Mouse (Mus musculus) gastrocnemius, postnatal 10 days (tissue): Measurements from ENCODE around the gene Tspan7. TPM values are rescaled to one million over a fixed set of nuclear protein-coding genes. Genes with fewer than 3 reads are reported as not detected.

Source experiments
- DNase-seq: peaks from one replicate; pipeline ENCODE4 v3.0.0; 2021; ENCODE audit warnings: mixed read lengths
- long read RNA-seq, 2 experiments: library from polyadenylated mRNA; stranded (forward); transcript quantifications; one replicate each; pipeline ENCODE4 v2.0.0; 2021
- total RNA-seq, 2 experiments: library from RNA; stranded (reverse); gene quantifications; 2 replicates each; pipeline ENCODE4 v1.2.3; 2021

Gene Tspan7
- total RNA-seq = 100 to 1,000 TPM; 198 to 215 TPM
- long read RNA-seq, experiment 1, transcript Tspan7-201 (8 exons, 1,733 nt) = major isoform, 193 of 228 reads
- long read RNA-seq, experiment 1, partial matches to known transcripts = 33 of 228 reads
- long read RNA-seq, experiment 1, other reads (novel, unspliced or antisense) = 2 of 228 reads
- long read RNA-seq, experiment 2, transcript Tspan7-201 (8 exons, 1,733 nt) = major isoform, 163 of 213 reads
- long read RNA-seq, experiment 2, partial matches to known transcripts = 43 of 213 reads
- long read RNA-seq, experiment 2, other reads (novel, unspliced or antisense) = 7 of 213 reads

DNA sequence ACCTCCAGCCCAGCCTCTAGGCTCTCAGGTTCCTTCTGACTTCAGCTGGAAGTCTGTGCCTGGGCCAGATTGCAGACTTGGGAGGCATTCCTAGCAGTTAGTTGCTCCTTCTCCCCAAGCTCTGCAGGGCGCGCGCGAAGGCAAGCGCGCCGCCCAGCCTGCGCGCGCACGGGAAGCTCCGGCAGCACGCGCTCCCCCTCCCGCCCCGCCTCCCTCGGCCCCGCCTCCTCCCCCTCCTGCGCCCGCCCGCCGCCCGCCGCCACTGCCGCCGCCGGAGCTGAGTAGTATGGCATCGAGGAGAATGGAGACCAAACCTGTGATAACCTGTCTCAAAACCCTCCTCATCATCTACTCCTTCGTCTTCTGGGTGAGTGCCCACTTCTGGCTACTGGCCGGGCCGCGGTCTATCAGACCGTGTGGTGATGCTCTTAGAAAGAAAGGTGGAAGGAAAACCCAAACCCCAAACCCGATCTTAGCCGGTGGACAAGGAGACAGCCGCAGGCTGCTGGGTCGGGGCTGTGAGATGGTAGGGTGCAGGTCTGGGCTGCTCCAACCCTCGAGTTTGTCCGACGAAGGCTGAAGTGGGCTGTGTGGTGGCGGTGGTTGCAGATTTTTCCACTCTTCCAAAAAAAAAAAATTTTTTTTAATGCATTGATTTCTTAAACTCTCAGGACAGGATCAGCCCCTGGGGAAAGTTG lies at the start of gene Tspan7:
Gene Tspan7 (plus strand): TSS at position 287 of the 698 bp plus-strand sequence.
- DNase-seq = peak; percentile 66

DNA sequence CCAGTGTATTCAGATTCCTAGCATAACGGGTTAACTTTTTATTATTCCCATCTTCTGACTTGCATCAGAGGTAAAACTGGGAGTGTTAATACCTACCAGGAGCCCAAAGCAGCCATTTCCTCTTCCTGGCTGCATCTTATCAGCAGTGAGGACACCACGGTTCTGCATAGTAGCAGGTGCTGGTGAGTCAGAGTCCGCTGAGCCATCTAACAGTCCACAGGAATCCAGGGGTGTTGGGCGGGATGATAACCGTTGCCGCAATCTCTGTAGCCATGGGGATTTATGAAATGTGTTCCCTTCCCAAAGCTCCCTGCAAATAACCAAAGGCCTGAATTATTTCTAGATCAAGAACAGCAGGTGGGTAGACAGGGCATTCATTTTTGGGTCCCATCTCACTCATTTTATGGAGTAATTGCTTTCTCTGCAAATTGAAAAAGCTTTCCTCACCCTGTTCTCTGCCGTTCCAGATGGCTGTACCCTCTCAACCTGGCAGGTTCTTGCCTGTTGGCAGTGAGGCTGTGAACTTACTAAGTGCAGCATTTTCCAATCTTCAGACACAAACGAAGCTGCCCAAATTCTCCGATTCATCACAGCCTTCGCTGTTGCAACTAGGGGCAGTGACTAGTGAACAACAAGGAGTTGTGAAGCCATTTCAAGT lies 35.5 kb upstream of the Tspan7 start:
- DNase-seq = no peak

DNA sequence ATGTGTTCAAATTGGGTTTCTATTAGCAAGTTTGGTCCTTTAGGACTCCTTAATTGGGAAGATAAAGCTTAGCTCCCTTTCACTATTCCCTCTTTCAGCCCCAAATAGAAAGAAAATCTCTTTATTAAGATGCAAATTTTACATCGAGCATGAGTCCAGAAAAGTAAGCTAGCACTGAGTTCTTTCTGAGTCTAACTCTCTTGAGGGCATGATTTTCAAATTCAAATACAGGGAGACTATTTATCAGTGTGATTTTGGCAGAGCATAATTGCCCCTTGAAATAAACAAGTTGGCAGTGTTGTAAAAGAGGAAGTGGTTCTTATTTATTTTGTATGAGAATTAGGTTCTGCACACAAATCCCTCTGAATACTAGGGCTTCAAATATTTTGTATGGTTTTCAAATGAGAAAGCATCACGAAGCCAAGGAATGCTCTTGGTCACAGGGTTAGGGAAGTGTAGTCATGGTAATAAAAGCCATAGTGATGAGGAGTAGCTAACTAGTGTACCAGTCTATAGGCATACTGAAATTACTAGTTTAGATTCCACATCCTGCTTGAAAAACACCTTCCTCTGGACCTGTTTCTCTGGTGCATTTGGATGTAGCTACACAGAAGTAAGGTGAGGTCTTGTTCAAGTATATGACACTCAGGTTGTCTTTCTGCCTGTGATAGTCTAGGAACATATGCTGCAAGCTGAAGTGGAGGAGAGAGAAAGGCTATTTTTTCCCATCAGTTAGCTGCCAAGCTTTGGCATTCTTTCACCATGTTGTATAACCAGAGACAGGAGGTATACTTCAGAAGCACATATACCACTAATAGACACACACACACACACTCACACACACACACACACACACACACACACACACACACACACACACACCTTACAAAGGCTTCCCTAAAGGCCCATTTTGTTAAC lies 34.6 kb upstream of the Tspan7 start:
- DNase-seq = no peak

- DNase-seq = no peak
Observed at GRCm38 (mm10) chrX:10453798-10454197, 31.2 kb upstream of the Tspan7 start.

DNA sequence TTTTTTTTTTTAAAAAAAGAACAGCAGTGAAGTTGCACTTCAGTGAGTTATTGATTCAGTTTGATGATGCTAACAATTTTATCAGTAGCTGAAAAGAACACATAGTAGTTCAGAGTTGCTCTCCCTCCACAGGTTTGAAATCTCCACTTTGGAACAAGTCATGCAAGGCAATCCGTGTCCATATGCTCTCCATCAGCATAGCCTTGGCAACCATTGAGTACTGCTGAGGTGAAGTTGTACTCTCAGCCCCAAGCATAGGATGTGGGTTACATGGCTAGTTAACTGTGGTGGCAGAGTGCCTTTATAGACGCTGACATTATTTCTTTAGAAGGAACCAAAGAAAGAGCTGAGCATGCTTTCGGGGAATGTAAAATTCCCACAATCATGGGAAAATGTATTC lies 27.7 kb upstream of the Tspan7 start:
- no peak for DNase-seq

DNA sequence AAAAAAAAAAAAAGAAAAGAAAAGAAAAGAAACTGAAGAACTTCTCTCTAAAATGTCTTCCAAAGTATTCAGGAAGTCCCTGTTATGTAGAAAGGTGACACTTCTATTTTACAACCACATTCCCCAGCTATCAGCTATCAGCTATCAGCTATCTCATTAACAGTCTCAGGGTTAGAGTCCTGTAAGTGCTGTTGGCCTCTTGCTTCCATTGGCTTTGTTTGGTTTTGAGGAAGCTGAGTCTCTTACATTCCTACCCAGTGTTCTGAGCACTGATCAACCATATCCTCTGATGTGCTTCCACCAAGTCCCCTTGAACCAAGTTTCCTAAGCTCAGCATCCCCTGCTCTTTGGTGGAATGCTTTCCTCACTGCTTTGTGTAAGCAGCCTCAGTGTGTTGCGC lies 7.9 kb upstream of the Tspan7 start:
- no peak for DNase-seq

DNA sequence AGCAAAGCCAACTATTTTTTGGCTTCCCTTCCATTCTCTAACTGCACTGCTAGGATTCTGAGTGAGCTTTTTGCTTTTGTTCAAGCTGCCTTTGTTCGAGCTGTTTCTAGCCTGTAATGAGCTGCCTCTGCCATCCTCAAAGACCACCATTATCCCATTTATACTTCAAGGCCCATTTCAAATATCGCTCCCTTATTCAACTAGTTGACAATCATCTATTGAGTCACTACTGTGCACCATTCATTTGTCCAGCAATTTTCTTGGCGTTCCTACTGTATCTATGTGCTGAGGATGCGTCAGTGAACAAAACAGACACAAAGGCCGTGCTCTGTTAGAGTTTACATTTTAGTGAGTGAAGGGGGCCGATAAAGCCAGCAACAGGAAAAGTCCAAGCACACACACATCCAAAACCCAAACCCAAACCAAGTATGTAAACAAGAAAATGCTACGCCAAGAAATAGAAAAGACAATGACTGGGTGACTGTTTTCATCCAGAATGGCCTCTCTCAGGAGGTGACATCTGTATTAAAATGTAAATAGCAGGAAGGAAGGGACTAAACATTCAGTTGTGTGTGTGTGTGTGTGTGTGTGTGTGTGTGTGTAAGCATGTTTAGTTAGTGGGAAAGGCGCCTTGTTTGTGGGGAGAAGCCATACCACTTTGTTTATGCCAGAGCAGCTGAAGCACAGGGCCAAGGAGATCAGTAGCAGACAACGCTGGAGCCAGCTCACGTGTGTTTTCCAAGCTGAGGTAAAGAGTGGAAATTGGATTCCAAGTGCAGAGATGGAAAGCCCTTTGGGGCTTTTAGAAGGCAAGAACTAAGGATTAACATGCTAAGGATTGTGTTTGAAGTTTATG lies 5.7 kb upstream of the Tspan7 start:
- DNase-seq = no peak

DNA sequence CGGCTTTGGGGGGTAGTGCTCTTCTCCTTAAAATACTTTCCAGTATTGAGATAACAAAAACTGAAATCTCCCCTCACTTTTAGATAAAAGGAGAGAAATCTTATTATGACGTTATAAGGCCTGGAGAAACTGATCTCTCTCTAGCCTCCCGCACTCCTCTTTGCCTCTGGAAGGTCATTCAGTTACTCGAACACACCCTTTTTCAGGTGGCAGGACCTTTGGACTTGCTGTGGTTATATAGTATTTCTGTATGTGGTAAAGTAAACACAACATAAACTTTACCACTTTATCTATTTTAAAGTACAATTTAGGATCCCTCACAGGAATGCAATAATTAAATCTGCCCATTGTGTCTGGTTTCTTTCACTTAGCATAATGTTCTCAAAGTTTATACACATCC lies 5.0 kb upstream of the Tspan7 start:
- no peak for DNase-seq

DNA sequence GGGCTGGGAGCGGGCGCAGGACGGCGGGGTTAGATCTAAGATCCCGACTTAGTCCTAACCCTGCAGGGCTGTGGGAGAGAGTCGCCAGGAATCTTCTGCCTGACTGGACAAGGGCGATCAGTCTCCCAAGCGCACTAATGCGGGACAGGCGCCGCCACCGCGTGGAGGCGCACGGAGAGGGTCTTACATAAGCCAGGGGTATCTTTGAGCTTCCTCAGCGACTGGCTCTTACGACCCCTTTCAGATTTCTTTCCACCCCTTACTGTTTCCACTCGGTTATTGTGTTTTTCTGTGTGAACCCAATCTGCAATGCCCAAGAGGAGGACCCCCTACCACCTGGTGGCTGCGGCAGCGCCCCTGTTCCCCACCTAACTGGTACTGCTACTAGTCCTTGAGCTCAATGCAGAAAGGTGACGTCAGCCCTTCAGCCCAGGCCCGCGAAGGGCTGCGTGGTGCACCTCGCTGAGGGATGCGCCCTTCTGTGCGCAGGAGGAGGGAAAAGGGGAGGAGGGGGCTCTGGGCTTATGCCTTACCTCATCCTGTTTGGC lies 780 bp downstream of the Tspan7 start:
- DNase-seq = peak; percentile 20

DNA sequence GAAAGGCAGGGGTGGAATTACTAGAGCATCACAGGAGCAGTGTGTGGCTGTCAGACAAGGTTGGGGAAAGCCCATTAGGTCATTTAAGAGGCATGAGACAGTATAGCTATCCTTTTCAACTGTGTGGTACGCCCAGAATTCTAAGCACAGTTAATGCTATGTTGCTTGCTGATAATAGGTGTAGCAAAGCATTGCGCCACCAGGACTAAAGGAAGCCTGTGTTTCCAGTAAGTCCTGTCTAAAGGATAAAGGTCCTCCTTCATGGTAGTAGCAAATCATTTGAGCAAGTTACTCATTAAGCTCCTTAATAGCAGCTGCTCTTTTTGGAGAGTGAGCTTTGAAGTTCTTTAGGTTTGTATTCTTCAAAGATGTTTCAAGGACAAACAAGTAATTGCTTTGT lies 13.6 kb downstream of the Tspan7 start:
- no peak for DNase-seq

GRCm38 (mm10) chrX:10502616-10503015 lies 17.7 kb downstream of the Tspan7 start:
- DNase-seq = no peak

- DNase-seq = no peak
Observed at GRCm38 (mm10) chrX:10514417-10514816, 29.5 kb downstream of the Tspan7 start.

DNA sequence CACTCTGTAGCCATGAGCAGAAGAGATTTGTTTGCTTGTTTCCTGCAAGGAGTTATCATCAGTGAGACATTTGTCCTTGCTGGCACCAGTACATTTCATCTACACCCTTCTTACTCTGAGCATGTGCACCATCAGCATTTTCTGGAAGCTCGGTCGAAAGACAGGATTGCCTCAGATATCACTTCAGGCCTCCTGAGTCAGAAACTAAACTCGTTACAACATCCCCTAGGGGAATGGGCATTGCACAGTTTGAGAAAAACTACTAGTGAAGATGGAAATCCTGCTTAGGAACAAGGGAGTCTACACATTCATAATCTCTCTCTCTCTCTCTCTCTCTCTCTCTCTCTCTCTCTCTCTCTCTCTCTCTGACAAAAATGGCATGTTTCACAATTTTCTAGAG lies 30.0 kb downstream of the Tspan7 start:
- DNase-seq = no peak

- no peak for DNase-seq
Observed at GRCm38 (mm10) chrX:10516448-10516847, 31.5 kb downstream of the Tspan7 start.

GRCm38 (mm10) chrX:10516925-10517324 lies 32.0 kb downstream of the Tspan7 start:
- DNase-seq = no peak

- no peak for DNase-seq
Observed at GRCm38 (mm10) chrX:10517756-10518155, 32.8 kb downstream of the Tspan7 start.

- DNase-seq = no peak
Observed at GRCm38 (mm10) chrX:10518510-10518909, 33.6 kb downstream of the Tspan7 start.

- DNase-seq = no peak
Observed at GRCm38 (mm10) chrX:10535450-10535849, 50.5 kb downstream of the Tspan7 start.

DNA sequence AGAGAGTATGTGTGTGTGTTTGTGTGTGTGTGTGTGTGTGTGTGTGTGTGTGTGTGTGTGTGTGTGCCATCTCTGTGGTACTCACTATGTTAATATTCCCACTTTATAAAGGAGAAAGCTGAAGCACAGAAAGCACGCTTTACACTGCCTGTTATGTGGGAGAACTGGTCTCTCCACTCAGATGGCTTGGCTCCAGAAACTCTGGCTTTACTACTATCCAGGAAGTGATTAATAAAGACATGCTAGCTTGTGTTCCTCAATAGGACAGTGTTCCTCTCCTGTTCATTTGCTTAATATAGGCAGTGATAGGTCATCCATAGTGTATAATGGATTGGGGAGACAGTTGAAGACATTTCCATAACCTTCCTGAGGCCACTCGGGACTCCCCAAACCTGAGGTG lies 54.1 kb downstream of the Tspan7 start:
- DNase-seq = no peak

GRCm38 (mm10) chrX:10539482-10540166 lies 54.7 kb downstream of the Tspan7 start:
- no peak for DNase-seq
